Mouse (Mus musculus) inflammation-experienced regulatory T-cells, adult 6 months (primary cell): ENCODE results near the gene Mphosph9. TPM values are rescaled to one million over a fixed set of nuclear protein-coding genes. Genes with fewer than 3 reads are reported as not detected.
"Not testable (repeated sequence)": the region's sequence is repeated elsewhere in the genome, so short reads cannot be mapped to it uniquely, and the experiment has no call there.

Source experiments
- ATAC-seq: one replicate; pipeline ENCODE4 v1.8.0; 2017
- polyA plus RNA-seq, 3 experiments: library from polyadenylated mRNA; unstranded; fragments of 100-300 nt; shearing (Covaris generic); gene quantifications; one replicate each; pipeline ENCODE4 v1.2.1; 2017

The Mphosph9 gene
- polyA plus RNA-seq, 3 experiments from 2014 or later: 12.4 to 17.5 (median 15.1) TPM

DNA sequence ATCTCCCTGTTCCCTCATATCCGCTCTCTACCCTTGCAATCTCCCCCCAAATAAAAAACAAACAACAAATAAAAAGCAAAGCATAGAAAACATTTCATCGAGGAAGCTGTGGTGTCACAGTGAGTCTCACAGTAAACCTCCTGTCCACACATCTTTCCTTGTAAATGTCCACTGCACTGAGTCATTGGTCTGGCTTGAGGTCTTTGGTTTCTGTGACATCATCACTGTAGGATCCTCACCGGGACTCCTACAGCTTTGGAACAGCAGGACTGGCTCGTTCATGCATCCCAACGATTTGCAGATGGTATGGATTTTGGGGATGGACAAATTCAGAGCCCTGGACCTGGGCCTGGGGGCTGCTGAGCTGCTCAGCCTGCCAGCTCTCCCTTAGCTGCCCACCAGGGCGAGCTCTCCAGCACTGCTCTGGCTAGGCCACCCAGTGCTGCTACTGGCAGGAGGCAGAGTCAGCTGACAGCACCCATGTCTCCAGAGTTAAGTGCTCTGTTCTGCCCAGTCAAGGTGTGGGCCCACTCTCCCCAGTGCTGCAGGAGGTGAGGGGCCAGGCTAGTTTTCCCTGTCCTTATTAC is 14.1 kb upstream of the Mphosph9 start:
- not testable (repeated sequence) for ATAC-seq

DNA sequence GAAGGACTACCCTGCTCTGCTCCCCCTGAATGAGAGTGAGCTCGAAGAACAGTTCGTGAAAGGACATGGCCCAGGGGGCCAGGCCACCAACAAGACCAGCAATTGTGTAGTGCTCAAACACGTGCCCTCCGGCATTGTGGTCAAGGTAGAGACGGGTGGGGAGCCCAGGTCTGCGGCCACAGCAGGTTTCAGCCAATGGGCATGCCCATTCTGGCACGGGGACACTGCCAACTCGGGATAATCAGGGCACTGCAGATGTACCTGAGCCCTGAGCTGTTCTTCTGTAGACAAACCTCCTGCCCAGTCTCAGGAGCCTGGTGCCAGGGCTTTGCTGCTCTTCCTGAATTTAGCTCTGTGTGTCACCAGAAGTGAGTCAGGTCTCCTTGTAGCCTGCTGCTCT is 11.0 kb upstream of the Mphosph9 start:
- no peak for ATAC-seq

GRCm38 (mm10) chr5:124337909-124338308 is 10.1 kb upstream of the Mphosph9 start:
- no peak for ATAC-seq

DNA sequence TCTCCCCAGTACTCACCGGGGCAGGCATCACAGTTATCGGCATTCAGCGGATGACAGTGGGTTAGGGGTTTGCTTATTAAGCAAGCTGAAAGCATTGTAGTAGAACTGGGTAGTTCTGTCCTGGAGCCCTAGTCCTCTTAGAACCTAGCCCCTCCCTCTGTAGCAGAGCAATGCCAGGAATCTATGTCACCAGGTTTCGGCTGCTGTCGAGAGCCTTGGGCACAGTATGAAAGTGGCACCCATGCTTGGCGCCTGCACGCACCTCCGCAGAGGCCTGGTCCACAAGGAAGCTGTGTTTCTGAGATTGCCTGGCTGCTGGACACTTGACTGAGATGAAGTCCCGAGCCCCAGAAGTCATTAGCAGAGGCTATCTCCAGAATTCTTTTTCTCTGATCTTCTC is 9.3 kb upstream of the Mphosph9 start:
- no peak for ATAC-seq

DNA sequence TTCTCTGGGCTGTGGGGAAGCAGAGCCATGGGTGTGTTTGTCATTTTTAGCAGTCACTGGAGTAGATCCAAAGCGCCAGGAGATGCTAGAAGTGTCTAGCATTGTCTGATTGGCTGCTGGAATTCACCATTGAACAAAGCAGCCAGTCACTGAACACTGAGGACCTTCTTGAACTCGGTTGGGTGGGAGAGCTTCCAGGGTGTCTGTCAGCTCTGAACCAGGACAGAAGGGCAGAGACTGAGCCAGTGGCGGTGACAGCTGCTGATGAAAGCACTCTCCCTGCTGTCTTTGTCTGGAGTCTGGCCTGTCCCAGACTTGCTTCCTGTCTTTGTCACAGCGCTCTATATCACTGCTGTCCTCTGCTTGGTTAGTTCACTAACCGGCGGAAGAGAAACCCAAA is 6.6 kb upstream of the Mphosph9 start:
- no peak for ATAC-seq

DNA sequence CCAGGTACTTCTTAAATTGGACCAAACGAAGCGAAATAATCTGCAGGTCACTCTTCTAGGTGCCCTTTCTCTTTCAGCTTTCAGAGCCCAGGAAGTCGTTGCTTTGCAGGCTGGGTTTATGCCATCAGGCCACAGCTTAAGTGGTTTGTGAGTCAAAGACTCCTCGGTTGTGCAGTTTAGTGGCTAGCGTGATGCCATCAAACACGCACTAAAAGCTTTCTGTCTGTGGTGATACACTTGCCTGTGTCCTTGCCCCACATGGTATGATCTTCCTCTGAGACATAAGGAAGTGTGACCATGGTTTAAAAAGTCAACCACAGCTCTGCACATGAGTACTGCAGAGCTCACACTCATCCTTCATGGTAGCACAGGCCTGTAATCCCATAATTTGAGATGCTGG is 2.3 kb upstream of the Mphosph9 start:
- ATAC-seq: no peak

GRCm38 (mm10) chr5:124326829-124327228 is 943 bp downstream of the Mphosph9 start:
- no peak for ATAC-seq

GRCm38 (mm10) chr5:124317648-124318047 is 10.1 kb downstream of the Mphosph9 start:
- ATAC-seq: no peak

DNA sequence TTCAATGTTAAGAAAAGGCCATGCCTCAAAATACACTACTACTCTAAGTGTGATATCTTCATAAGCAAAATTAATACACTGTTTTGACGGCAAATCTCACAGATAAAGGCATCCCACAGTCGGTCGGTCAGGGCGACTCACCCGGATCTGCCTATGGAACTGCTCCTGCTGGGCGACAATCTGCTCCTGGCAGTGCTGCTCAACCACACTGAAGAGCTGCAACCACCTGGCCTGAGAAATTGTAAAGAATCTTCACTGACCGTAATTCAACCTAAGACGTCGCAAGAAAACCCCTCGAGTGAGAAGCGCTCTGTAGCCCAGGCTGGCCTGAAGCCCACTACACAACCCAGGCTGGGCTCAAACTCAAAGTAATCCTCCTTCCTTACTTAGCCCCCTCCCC is 11.8 kb downstream of the Mphosph9 start:
- no peak for ATAC-seq

DNA sequence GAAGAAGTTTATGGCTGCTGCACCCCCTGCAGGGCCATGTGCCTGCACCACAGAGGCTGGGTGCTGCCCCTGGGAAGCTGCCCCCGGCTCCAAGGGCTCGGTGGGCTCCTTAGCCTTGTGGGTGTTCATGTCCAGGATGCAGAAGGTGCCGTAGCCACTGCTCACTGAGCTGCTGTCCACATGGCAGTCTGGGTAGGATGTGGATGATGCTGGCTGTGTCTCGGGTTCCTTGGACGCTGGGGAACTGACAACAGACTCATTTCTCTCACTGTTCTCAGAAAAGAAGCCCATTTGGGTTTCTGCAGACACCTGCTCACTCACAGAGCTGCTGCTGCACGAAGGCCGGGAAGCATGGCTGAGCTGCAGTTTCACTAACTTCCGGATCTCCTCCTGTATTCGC is 12.3 kb downstream of the Mphosph9 start:
- no peak for ATAC-seq

DNA sequence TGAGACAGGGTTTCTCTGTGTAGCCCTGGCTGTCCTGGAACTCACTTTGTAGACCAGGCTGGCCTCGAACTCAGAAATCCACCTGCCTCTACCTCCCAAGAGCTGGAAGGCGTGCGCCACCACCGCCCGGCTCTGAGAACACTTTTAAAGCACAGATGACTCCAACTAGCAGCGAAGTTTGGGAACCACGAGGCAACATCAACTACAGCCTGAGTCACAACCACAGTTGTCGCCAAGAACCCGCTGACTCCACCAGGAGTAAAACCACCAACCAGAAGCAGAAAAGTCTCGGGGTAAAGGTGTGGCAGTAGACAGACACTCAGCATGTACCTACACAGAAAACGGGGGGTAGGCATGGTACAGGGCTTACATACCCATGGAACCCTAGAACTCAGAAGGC is 17.7 kb downstream of the Mphosph9 start:
- ATAC-seq: no peak

GRCm38 (mm10) chr5:124309155-124309554 is 18.6 kb downstream of the Mphosph9 start:
- no peak for ATAC-seq

- peak; percentile 50 for ATAC-seq
Measured at GRCm38 (mm10) chr5:124302853-124303252, 24.9 kb downstream of the Mphosph9 start.

- ATAC-seq: no peak
Measured at GRCm38 (mm10) chr5:124300132-124300531, 27.6 kb downstream of the Mphosph9 start.

DNA sequence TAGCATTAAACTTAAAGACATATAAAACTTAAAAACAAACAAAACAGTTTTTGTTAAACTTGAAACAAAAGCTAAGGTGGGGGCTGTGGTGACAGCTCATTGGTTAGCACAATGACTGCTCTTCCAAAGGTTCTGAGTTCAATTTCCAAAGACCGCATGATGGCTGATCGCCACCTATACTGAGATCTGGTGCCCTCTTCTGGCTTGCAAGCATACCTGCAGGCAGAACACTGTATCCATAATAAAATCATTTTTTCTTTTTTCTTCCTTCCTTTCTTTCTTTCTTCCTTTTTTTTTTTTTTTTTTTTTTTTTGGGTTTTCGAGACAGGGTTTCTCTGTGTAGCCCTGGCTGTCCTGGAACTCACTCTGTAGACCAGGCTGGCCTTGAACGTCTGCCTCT is 28.5 kb downstream of the Mphosph9 start:
- ATAC-seq: not testable (repeated sequence)

GRCm38 (mm10) chr5:124296475-124296874 is 31.3 kb downstream of the Mphosph9 start:
- ATAC-seq: no peak

GRCm38 (mm10) chr5:124293967-124294366 is 33.8 kb downstream of the Mphosph9 start:
- no peak for ATAC-seq

DNA sequence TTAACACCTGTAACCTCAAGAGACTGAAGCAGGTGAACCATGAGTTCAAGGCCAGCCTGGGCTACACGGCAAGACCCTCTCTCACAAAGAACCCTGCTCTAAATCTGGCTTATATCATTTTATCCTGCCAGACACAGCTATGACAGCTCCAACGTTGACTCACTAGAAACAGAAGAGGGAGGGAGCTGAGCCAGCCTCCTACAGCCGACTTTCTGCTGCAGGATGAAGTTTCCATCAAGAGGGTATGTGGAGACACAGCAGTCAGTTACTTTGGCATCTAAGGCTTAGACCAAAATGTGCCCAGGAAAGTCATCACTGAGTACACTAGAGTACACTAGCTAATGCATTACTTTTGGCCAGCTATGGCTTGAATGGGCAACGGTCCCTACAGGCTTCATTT is 37.6 kb downstream of the Mphosph9 start:
- no peak for ATAC-seq

GRCm38 (mm10) chr5:124287616-124288247 is 40.0 kb downstream of the Mphosph9 start:
- ATAC-seq: no peak

GRCm38 (mm10) chr5:124284330-124284729 is 43.4 kb downstream of the Mphosph9 start:
- no peak for ATAC-seq

GRCm38 (mm10) chr5:124282854-124283253 is 44.9 kb downstream of the Mphosph9 start:
- no peak for ATAC-seq

DNA sequence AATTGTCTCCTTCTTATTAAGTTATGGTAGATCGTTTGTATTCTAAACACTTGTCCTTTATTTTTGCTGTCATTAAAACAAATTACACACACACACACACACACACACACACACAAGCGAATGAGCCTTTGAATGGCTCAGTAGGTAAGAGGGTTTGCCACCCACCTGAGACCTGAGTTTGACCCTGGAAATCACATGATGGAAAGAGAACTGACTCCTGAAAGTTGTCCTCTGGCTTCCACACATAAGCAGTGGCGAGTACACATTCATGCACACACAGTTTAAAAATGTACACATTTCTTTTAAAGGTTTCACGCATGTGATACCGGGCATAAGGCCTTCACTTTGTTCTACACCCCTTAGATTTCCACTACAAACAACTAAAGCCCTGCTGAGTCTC is 57.5 kb downstream of the Mphosph9 start:
- ATAC-seq: no peak

DNA sequence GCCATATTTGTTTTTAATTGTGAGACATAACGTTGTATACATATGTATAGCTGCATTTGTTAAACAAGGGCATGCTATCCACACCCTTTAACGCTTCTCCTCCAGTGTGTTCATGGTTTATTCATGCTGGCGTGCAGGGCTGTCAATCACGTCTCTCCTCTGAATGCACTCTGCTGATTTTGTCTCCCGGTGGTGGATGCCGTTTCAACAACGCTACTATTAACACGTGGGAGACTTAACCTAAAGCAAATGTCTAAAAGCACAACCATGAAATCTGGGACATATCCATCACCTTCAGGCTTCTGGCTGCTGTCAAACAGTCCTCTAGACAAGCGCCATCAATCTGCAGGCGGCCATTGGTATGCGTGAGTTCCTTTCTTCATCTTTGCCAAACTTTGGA is 58.1 kb downstream of the Mphosph9 start:
- ATAC-seq: no peak

GRCm38 (mm10) chr5:124267652-124268051 is 60.1 kb downstream of the Mphosph9 start:
- ATAC-seq: no peak

DNA sequence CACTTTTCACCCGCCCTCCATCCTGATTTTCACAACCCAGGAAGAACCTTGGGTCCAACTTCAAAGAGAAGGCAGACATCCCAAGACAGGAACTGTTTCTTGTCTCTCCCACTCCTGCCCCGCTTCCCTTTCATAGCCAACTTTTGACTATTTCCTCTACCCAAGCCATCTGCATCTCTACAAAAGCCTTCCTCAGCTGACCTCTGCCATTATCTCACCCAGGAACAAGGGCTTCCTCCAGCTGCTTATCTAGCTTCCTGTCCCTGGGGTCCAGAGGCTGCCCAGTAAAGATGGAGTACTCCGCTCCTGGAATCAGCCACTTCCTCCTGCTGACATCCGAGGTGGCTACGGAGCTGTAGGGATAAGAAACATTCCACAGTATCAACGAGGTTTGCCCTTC is 61.0 kb downstream of the Mphosph9 start:
- ATAC-seq: no peak
